Mouse (Mus musculus) megakaryocyte, embryonic 14.5 days (primary cell): Measurements from ENCODE around the gene Mmp20.

Experiments
- FLI1 ChIP-seq: IDR thresholded peaks from 2 replicates; pipeline ENCODE4 v1.6.1; 2012; ENCODE audit warnings: low read length, inconsistent platforms, mixed read lengths
- GATA1 ChIP-seq: IDR thresholded peaks from 3 replicates; pipeline ENCODE4 v1.6.1; 2012; ENCODE audit warnings: mixed read lengths, low read length, inconsistent platforms, borderline replicate concordance

GRCm38 (mm10) chr9:7708698-7709097, 80.7 kb downstream of the Mmp20 start:
- no peak for TF ChIP-seq GATA1
- no peak for TF ChIP-seq FLI1
